Mouse (Mus musculus) G1E (cell line): ENCODE measurements around the gene Wdfy2. TPM values are rescaled to one million over a fixed set of nuclear protein-coding genes. Genes with fewer than 3 reads are reported as not detected.

Source experiments
- ATAC-seq: 2 replicates; pipeline ENCODE4 v1.8.0; 2016; ENCODE audit warnings: mild to moderate bottlenecking; ENCODE audit not compliant: insufficient number of reproducible peaks, poor library complexity, low FRiP score, severe bottlenecking; ENCODE audit errors: extremely low read depth
- DNase-seq: peaks from one replicate; pipeline ENCODE4 v3.0.0; 2012; ENCODE audit warnings: low spot score
- H3K27me3 ChIP-seq: 2 replicates; pipeline ENCODE4 v1.6.1; 2012; ENCODE audit warnings: mild to moderate bottlenecking, low read length, inconsistent platforms; ENCODE audit not compliant: insufficient read depth
- H3K36me3 ChIP-seq: replicated peaks from 2 replicates; pipeline ENCODE3; 2012; ENCODE audit warnings: mild to moderate bottlenecking, inconsistent platforms
- H3K4me1 ChIP-seq: 2 replicates; pipeline ENCODE4 v1.6.1; 2012; ENCODE audit warnings: low read depth, low read length, inconsistent platforms, mixed read lengths; ENCODE audit not compliant: insufficient read depth
- H3K4me3 ChIP-seq: 2 replicates; pipeline ENCODE4 v1.5.1; 2012; ENCODE audit warnings: low read depth, mild to moderate bottlenecking, inconsistent platforms, low read length, moderate library complexity, mixed read lengths
- H3K9me3 ChIP-seq: replicated peaks from 2 replicates; pipeline ENCODE4 v1.6.1; 2012; ENCODE audit warnings: inconsistent platforms
- CTCF ChIP-seq: IDR thresholded peaks from 2 replicates; pipeline ENCODE4 v1.5.1; 2012; ENCODE audit warnings: low read depth, low read length, inconsistent platforms, mixed read lengths
- GATA1 ChIP-seq: IDR thresholded peaks from 2 replicates; pipeline ENCODE4 v1.6.1; 2012; ENCODE audit warnings: borderline replicate concordance, low read length, inconsistent platforms, mixed read lengths
- GATA2 ChIP-seq: IDR thresholded peaks from 2 replicates; pipeline ENCODE4 v1.6.1; 2012; ENCODE audit warnings: low read depth, low read length, inconsistent platforms, borderline replicate concordance
- POLR2AphosphoS5 ChIP-seq: IDR thresholded peaks from 2 replicates; pipeline ENCODE4 v1.6.1; 2012; ENCODE audit warnings: low read depth, low read length, inconsistent platforms; ENCODE audit not compliant: insufficient replicate concordance
- TAL1 ChIP-seq: conservative IDR thresholded peaks from 2 replicates; pipeline ENCODE4 v1.6.1; 2012; ENCODE audit warnings: low read depth, low read length, inconsistent platforms, mixed read lengths
- polyA plus RNA-seq: library from polyadenylated mRNA; stranded (reverse); fragments of >175 nt; gene quantifications from 2 replicates; pipeline ENCODE4 v1.2.3, GENCODE M21; 2012
- total RNA-seq, 2 experiments: library from RNA; stranded (forward) in 1 of 2; stranded (reverse) in 1 of 2; fragments of 200-1000 nt in 1 of 2; fragments of >200 nt in 1 of 2; fragmentation: Nextera tagmentation in 1 of 2; gene quantifications; 2 replicates each; pipeline ENCODE4 v1.2.3; 2014 to 2017

Wdfy2 gene
- total RNA-seq (2014; fragmentation: Nextera tagmentation) (12.7 and 14.6 TPM in 2 replicates), total RNA-seq (2017) (9.8 and 10.3 TPM in 2 replicates), polyA plus RNA-seq (2.3 and 2.5 TPM in 2 replicates)

GRCm38 (mm10) chr14:62837641-62838252 lies at the start of gene Wdfy2:
TSS of gene Wdfy2 (plus strand) at chr14:62837678.
- H3K4me3 ChIP-seq: peak within 1 kb of the TSS; percentile 92
- no peak for DNase-seq
- peaks cover 38% of the 10 kb centered on the region for H3K4me1 ChIP-seq
- H3K9me3 ChIP-seq: no peaks in the 10 kb centered on the region
- ATAC-seq: no peak
- H3K36me3 ChIP-seq: peaks cover 8% of the 10 kb centered on the region
- H3K27me3 ChIP-seq: no peaks in the 10 kb centered on the region
- TF ChIP-seq TAL1 (no peak), CTCF (no peak), GATA2 (no peak), GATA1 (no peak), POLR2AphosphoS5 (no peak)

DNA sequence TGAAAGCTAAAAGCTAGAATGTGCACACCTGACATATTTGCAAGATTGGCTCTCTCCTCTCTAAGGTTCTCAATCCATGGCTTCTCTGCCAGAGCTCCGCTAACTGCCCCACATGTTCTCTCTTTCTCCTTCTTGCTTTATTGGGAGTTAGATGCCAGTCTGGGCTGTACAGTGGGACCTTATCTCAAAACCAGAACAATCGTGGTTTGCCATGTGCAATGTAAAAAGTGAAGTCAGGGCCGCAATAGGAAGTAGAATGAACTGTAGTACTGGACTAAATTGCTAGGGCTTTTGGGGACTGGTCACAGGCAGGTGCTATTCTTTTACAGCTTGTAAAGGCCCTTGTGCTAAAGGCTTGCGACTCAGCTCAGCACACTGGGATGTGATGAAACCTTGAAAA lies 48.2 kb upstream of the Wdfy2 start:
- Histone ChIP-seq H3K4me1 (peaks cover 39% of the 10 kb centered on the region), H3K4me3 (no peak overlapping the region; the same call in 1 of the 2 replicates), H3K27me3 (no peaks in the 10 kb centered on the region), H3K9me3 (no peaks in the 10 kb centered on the region), H3K36me3 (no peaks in the 10 kb centered on the region)
- no peak for TF ChIP-seq TAL1
- no peak for TF ChIP-seq GATA1
- TF ChIP-seq CTCF: no peak
- TF ChIP-seq POLR2AphosphoS5: no peak
- no peak for TF ChIP-seq GATA2
- ATAC-seq (peak; percentile 49; the same call in 1 of the 2 replicates), DNase-seq (peak; percentile 17)

DNA sequence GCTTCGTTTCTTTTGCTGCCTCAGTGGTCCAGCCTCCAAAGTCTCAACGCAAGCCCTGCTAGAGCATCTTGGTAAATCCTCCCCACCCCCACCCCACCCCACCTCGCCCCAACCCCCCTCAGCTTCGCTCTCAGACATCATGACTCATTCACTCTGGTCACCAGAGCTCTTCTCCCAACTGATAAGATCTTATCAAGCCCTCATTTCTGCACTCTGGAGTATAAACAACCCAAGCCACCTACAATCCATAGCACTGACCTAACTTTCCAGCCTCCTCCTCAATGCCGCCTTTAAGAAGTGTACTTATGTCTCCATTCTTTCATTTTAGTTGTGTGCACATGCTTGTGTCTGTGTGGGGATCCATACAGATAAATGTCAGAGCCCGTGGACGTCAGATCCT lies 41.8 kb upstream of the Wdfy2 start:
- DNase-seq (no peak), ATAC-seq (peak; percentile 81)
- Histone ChIP-seq H3K9me3 (no peaks in the 10 kb centered on the region), H3K4me1 (peaks cover 58% of the 10 kb centered on the region), H3K4me3 (peak overlapping the region; percentile 43; the same call in 1 of the 2 replicates), H3K27me3 (no peaks in the 10 kb centered on the region), H3K36me3 (no peaks in the 10 kb centered on the region)
- TF ChIP-seq POLR2AphosphoS5 (no peak), GATA1 (no peak), GATA2 (no peak), CTCF (no peak)

DNA sequence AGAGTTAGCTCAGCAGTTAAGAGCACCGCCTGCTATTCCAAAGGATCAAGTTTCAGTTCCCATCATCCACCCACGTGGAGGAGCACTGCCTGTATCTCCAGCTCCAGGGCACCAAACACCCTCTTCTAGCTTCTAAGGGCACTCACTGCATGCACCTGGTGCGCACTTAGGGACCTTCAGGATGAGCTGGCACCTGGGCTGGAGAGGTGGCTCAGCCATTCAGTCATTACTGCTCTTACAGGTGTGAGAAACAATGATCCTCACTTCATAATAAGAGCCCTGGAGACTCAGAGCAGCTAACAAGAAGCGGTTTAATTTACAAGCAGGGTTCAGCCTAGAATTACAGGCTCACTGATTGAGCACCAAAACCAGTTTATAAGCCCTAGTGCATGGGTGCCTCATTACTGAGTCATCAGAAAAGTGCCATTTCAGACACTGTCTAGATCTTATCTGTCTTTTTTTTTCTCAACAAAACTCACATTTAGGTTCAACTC lies 38.8 kb upstream of the Wdfy2 start:
- TF ChIP-seq GATA2 (no peak), GATA1 (no peak), CTCF (no peak), POLR2AphosphoS5 (no peak), TAL1 (no peak)
- ATAC-seq (peak; percentile 55; the same call in 1 of the 2 replicates), DNase-seq (no peak)
- H3K4me3 ChIP-seq: no peak overlapping the region; the same call in 1 of the 2 replicates
- H3K4me1 ChIP-seq: peaks cover 63% of the 10 kb centered on the region
- H3K36me3 ChIP-seq: no peaks in the 10 kb centered on the region
- no peaks in the 10 kb centered on the region for H3K9me3 ChIP-seq
- no peaks in the 10 kb centered on the region for H3K27me3 ChIP-seq

DNA sequence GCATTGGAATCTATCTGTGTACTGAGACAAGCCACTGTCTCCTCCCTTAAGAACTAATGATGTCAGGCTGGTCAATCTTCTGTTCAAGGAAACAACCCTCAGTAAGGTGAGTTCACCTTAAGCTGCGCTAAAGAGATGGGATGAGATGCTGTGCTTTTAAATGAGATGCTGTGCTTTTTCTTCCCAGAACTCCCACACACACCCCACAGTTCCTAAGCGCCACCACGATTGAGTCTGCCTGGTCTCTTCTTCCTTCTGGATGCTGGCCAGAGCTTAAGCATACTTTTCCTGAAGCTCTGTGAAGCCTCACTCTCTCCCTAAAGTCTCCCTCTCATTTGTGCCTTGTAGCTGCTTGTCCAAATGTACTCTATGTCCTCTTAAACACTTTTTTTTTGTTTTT lies 36.7 kb upstream of the Wdfy2 start:
- TF ChIP-seq GATA2 (no peak), CTCF (no peak), GATA1 (no peak)
- Histone ChIP-seq H3K4me1 (peaks cover 58% of the 10 kb centered on the region), H3K4me3 (no peak overlapping the region), H3K36me3 (no peaks in the 10 kb centered on the region), H3K9me3 (no peaks in the 10 kb centered on the region), H3K27me3 (no peaks in the 10 kb centered on the region)
- no peak for DNase-seq
- ATAC-seq: no peak

GRCm38 (mm10) chr14:62803204-62803603 lies 34.3 kb upstream of the Wdfy2 start:
- H3K36me3 ChIP-seq: no peaks in the 10 kb centered on the region
- ATAC-seq (no peak), DNase-seq (no peak)
- H3K4me1 ChIP-seq: peaks cover 47% of the 10 kb centered on the region
- no peaks in the 10 kb centered on the region for H3K9me3 ChIP-seq
- TF ChIP-seq CTCF: no peak
- no peak for TF ChIP-seq TAL1
- no peak for TF ChIP-seq GATA2
- TF ChIP-seq GATA1: no peak
- no peak for TF ChIP-seq POLR2AphosphoS5
- H3K4me3 ChIP-seq: no peak overlapping the region
- H3K27me3 ChIP-seq: no peaks in the 10 kb centered on the region
